Mouse (Mus musculus) thymus, postnatal 36 days (tissue): ENCODE results near the gene Gm21972.

ENCODE experiments used
- DNase-seq, 2 experiments: peaks; one replicate each; pipeline ENCODE4 v3.0.0; 2022; ENCODE audit warnings: mixed read lengths in 2 of 2

Gm21972 gene

DNA sequence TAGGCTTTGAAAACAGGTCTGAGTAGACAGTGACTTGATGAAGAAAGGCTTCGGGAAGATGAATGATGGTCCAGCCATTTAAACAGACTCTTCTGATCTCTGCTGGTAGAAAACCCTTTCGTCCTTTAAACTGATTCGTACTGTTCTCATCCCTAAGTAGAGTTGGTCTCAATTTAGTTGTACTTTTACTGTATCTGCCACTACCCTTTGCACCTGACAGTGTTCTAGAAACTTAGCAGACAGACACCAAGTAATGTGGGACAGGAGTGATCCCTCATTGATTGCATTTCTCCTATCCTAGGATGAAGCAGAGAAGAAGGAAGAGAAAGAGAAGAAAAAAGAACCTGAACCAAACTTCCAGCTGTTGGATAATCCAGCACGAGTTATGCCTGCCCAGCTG lies at the start of gene Gm21972:
TSS of gene Gm21972 (plus strand) at position 301 of the 400 bp plus-strand sequence.
- DNase-seq: no peak

DNA sequence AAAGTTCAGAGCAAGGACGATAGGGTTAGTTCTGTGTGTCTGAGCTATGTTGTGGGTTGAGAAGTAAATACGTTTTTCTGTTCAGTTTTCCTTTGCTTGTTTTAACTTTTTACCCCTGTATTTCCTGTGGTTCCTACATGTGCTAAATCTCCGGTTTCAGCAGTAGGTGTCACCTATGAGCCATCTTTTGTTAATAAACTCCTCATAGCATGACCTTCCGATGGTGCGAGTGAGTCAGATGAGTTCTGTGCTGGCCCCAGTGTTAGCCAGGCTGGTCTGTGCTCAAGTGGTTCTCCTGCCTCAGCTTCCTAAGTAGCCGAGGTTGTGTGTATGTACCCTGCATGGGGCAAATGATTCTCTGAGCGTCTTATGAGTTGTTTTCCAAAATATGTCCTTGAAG lies 39.0 kb upstream of the Gm21972 start:
- DNase-seq: no peak

DNA sequence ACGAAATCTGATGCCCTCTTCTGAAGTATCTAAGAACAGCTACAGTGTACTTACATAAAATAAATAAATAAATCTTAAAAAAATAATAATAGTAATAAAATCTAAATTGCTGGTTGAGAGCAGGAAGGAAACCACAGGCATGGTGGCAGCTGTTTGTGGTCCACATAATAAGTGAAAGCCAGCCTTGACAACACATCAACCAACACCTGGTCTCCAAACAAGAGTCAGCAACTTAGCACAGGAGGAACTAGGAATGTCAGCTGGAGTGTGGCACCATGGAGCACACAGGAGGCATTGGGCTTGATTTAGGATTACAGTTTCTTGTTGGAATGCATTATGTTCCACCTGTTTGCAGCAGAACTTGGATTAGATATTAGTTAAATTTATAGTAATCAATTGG lies 28.4 kb upstream of the Gm21972 start:
- no peak for DNase-seq

DNA sequence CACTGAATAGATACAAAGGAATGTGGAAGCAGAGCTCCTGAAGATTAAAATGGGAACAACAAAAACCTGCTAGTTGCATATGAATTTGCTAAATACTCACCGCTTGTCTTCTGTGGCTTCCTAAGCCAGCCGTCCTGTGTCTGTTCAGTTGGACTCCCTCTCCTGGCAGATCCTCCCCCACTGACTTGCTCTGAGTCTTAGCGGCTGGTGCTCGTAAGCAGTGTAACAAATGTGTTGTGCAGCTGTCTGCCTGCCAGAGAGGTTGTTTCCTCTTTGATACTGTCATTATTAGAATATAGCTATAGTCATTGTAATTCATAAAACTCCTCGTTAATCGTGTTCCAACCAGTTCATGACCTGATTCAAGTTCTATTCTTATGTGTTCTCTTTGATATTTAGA lies 21.7 kb upstream of the Gm21972 start, which contains the start of gene Htr2b:
TSS of gene Htr2b (minus strand) at position 192 of the 400 bp plus-strand sequence.
- DNase-seq: no peak

DNA sequence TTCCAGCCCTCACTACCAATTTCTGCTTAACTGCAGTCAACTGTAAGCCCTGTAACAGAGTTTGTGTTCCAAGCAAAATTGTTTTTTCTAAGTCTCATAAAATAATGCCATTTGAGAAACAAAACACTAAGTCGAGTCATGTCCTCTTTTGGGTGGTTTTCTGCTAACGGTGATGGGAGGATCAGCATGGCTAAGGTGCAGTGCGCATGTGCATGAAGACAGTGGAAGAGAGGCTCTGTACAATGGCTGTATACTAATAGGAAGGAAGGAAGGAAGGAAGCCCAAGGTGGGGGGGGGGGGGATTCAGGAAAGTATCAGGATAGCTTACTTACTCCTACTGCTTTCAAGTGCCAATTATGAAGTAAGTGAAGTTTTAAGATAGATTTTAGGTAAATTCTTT lies 19.3 kb upstream of the Gm21972 start:
- DNase-seq: no peak

DNA sequence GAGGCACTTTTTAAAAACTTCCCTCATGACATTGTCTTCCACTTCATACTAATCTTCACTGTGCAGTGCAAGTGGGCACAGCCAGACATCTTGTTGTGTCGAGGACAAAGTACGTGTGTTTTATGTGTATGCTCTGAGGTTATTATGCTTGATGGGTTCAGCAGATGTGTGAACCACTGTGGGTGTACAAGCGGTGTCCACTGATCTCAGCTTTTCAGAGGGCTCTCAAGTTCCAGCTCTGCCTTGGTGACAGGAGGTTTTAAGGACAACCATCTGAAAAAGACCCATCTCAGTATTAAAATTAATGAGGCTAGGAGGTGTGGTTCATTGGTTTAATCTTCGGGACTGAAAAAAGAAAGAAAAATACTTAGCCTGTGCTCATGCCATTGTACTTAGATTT lies 13.9 kb upstream of the Gm21972 start:
- DNase-seq: no peak

DNA sequence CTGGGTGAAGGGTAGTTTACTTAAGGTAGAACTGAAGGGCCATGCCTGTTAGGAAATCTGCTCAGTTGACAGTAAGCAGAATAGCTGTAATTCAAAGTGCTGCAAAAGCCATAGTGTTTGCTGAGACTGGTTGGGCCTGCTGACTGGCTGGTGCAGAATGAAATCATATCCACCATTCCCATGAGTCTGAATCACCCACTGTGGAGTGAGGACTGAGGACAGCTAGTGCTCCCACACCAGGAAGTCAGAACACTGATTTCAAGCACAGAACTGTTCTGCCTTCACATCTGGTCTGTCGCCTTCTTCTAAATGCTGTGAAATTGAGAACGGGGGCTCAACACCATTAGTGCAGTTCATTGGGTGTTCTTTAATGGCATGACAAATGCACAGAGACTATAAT lies 7.4 kb upstream of the Gm21972 start:
- DNase-seq: no peak

DNA sequence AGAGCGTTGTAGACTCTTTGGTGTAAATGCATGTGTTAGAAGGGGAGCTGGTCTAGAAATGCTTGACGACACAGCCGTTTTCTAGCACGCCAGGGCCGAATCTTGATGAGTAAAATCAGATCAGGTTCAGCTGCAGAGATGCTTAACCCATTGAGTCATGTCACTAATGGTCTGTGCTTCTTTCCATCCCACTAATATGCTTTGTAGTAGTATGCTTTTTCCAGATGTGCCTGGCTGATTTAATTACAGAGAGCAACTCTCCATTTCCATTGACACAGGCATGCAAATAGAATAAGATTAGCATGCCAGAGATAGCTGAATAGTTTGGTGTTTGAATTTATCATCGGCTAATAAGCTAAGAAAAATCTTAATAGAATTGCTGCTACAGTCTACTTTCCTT lies 1.9 kb downstream of the Gm21972 start:
- DNase-seq: no peak

DNA sequence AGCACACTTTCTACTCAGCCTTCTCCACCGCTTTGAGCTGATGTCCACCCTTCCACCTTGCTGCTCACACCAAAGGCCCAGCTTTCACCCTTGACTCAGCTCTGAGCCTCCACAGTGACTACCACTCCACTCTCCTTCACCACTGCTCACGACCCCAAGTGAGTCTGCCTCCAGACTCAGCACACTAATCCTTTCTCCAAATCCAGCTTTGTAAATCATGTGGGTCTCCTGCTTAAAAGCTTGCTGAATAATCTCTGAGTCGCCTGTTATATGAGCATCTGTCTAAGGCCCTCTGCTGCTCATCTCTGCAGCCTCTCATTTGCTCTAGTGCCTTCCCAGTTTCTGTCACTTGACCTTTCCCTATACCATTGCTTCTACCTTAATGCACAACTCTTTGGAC lies 7.6 kb downstream of the Gm21972 start:
- no peak for DNase-seq

DNA sequence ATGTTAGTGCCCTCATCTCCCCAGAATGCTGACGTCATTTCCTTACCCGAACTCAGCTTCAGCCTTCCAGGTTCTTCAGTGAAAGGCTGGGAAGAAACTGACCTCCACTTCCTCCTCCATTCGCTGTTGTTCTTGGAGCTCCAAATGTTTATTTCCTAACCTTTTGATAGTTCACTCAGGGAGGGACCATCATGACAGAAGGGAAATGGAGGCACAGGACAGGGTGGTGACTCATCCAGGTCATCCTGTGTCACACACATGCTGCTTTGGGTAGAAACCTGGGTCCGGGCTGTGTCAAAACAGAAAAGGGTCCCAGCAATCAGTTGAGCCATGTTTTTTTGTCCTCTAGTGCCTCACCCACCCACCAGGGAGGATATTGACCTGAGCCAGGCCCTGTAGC lies 9.7 kb downstream of the Gm21972 start:
- DNase-seq: no peak

DNA sequence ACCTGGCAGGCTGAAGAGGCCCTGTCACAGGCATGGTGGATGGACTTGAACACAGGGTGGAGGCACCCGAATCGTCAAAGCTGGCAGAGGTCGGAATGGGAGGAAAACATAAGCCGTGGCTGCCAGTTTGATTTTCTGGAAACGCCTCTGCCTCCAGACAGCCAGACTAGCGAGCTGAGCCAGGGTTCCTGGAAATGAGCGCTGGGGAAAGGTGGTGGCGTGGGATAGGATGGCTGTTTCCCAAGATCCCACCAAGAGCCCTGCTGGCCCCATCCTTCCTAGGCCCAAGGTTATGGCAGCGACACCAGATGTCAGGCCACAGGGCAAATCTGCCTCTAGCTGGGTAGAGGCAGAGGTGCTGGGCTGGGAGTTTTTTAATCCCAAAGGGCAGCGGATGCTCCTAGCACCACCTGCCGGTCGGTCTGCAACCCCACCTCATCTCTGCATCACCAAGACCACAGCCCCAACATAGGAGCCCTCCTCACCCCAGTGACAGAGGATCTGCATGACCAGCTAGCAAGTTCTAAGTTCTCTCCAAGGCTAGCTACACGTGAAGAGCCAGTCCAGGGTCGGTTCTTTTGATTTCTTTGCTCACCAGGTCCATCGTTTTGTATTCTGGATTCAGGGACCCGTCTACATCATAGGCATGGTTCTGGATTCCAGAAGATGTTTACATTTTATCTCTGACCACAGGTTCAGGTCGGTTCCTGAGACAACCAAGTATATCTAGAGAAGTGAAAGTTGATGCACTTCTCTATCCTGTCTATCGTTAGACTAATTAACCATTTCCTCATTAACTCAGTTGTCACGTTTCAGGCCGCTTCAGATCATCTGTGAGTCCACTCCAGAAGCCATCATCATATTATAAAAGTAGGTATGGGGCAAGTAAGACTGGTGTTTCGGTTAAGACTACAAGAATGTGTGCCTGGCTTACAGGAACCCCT lies 10.8 kb downstream of the Gm21972 start:
- DNase-seq: no peak

DNA sequence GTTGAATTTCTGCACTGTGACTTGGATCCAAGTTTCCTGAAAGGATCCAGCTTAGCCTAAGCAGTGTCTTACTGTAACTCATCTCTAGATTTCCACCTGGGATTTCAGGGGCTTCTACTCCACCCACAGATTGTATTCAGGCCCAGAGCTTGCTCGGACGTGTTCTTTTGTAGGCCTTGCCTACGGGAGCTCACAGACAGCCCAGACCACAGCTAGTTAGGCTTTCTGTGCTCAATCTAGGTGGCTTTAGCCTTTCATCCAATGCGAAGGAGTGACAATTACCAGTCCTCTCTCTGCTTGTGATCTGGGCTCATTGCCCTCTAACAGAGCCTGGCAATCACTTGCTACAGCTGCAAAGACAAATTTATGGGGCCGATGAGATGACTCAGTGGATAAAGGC lies 12.9 kb downstream of the Gm21972 start:
- DNase-seq: no peak

DNA sequence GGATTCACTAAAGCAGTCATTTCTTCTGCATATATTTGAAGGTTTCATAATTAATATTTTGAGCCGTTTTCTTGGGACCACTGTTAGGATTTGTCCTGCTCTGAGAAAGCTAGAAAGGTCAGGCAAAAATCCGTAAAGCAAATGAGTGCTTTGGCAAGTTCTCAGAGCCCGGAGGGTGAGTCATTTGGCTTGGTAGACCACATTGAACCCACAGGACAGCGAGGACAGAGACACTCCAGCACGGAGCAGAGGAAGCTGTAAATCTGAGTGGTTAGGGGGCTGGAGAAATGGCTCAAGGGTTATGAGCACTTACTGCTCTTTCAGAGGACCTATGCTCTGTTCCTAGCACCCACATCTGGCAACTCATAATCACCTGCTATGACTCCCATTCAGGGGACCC lies 14.1 kb downstream of the Gm21972 start:
- DNase-seq: no peak

DNA sequence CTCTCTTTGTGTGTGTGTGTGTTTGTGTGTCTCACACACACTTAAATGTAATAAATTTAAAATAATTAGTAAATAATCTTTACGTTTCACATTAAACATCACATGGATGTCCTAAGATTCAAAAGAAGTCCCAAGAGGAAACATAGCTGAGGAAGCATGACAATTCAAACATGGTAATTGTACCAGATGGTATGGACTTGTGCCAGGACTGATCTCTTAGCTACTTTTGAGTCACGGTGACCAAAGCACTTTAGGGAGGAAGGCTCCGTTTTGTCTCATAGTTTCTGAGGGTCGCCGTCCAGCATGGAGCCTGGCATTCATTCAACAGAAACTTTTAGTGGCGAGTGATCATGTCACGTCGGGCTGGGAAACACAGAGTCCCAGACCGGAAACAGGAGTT lies 14.7 kb downstream of the Gm21972 start:
- DNase-seq: no peak

DNA sequence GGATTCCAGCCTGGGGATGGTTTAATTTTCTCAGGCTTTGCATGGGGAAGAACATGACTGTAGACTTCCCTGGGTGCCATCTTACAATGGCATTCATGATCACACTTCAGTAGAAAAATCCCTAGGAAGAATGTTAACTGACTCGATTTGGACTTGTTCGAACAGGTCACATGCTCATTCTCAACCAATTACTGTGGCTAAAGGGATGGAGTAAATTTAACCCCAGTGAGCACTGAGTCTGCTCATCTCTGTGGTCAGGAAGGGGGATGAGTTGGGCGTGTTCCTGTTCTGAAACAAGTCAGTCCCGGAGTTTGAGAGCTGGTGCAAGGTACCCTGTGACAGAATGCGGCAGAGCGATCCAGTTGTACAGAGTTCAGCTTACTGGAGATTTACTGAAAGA lies 17.5 kb downstream of the Gm21972 start:
- no peak for DNase-seq

DNA sequence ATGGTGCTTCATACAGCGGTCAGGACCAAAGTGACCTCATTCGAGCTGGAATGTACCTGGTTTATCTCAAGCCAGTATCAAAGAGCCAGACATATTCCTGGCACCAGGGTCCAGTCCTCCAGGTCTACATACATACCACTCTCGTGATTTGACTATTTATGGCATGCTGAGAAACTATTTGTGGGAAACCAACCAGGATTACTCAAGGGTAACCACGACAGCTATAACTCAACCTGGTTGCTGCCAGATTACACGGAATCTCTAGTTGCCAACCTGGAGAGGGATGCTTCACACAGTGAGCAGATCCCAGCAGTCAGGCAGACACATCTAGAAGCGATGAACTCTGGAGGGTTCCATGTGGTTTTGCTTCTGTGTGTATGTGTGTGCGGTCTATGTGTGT lies 17.9 kb downstream of the Gm21972 start:
- DNase-seq: no peak

DNA sequence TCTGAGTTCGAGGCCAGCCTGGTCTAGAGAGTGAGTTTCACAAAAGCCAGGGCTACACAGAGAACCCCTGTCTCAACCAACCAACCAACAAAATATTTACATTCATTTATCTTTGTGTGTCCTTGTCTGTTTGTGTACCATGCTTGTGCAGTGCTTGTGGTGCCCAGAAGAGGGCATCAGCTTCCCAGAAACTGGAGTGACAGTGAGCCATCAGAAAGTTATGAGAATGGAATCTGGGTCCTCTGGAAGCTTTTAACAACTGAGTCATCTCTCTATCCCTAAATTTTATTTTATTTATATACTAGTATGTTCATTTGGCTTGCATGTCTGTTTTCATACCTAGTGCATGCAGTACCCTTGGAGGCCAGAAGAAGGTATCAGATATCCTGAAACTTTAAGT lies 19.2 kb downstream of the Gm21972 start:
- peak; percentile 12 to 25 for DNase-seq

DNA sequence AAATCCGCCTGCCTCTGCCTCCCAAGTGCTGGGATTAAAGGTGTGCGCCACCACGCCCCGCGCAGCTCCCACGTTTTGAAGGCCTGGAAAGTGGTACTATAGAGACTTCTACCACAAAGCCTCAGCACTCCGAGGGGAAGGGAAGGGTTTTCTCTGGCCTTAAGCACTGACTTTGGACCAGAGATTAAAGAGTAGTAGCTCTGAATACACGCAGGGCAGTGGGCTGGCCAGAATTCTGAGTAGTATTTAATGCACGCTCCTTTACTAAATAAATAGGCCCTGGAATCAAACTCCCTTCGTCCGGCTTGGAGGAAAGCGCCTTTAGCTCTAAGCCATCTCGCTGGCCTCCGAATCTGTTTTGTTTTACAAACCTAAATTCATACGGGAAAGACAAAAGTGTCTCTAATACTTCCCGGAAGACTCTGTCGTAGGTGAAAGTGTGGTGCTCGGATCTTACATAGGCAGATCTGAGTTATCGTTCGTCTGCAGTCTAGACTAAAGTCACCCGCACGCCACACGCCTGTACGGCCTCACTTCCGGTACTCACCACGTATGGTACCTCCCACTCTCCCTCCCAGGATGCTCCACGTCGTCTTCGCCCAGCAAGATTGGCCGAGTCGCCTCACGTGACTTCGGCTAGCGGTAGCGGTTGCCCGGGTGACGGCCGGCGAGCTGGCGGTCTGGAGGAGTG lies 20.8 kb downstream of the Gm21972 start, which contains the start of gene Armc9:
TSS of gene Armc9 (plus strand) at position 648 of the 691 bp plus-strand sequence.
- DNase-seq: peak; percentile 93 to 96

DNA sequence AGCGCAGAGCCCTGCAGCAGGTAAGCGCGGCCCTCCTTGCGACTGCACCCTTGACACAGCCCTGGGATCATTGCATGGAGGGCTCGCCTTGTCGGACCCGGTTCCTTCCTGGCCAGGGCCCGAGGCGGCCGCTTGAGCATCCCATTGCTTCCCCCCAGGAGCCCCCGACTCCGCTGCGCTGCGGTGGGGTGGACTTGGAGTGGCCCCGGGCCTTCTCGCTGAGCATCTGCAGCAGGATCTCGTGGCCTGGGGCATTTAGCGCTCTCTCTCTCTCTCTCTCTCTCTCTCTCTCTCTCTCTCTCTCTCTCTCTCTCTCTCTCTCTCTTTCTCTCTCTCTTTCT lies 21.4 kb downstream of the Gm21972 start:
- no peak for DNase-seq

DNA sequence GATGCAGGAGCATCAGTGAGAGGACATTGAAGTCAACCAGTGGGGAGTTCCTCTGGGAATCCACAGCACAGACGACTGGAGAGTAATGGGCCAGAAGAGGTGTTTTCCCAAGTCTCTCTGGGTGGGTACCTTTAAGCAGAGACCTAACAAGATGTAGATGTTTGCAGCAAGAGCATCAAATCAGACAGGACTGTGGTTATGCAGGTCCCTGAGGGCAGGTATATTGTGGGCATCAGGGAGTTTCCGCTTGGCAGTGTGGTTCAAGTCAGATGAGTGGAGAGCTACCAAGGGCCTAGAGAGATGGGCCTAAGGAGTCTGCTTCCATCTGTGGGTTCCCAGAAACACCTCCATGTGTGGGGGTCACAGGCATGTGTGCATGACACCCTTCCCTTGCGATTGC lies 22.6 kb downstream of the Gm21972 start:
- no peak for DNase-seq

DNA sequence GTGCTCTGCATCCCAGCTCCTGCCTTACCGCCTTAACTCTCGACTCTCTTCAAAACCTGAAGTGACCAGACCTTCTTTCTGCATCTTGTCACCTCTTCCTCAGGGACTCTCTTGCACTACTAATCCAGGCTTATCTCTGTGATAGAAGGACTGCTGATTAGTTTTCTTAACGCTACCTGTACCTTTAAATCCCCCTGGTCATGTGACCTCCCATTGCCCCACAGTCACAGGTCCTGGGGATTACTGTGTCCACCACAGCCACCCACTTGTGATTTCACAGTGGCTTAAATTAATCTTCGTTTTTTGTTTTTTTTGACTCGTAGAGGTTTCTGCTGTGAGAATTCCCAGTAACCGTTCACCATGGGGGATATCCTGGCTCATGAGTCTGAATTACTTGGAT lies 23.2 kb downstream of the Gm21972 start:
- no peak for DNase-seq

DNA sequence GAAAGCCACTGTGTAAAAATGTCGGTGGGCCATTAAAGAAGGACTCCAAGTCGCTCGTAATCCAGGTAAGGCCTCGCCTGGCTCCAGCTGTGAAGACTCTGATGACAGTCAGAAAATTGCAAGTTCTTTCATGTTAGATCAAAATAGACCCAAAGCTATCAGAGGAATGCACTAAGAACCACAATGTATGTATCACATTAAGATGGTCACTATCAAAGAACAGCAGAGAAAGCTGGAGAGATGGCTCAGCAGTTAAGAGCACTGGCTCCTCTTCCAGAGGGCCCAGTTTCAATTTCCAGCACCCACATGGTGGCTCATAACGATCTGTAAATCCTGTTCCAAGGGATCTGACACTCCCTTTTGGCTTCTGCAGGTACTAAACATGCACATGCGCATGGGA lies 26.6 kb downstream of the Gm21972 start:
- no peak for DNase-seq

DNA sequence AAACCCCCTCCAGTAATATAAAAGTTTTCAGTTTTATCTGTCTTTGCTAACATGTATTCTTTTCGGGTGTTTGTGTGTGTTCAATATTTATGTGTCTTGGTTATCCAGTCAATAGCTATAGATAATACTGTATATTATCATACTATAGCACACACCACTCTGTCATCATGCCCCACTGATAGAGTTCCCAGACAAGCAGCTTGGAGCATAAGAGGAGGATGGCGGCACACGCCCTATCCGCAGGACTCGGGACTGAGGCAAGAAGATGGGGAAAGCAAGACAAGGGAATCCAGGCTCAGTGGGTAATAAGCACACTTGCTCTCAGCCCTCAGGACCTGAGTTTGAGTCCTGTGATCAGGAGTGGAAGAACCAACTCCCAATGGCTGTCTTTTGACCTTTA lies 27.0 kb downstream of the Gm21972 start:
- no peak for DNase-seq

DNA sequence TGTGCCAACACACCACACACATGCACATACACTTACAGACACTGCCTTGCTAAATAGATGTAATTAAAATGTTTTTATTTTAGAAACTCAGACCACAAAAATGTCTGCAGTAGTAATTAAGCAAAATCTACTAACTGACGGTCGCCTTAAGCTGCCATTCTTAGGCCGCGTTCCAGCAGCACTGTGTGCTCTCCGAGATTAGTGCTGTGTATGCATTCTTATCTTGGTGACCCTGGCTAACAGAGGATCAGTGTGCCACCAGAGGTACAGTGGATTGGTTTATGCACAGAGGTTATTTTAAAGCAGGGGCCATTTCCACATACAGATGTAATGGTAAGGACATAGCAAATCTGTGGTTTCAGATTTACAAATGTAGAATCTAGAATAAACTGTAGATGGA lies 27.6 kb downstream of the Gm21972 start:
- no peak for DNase-seq
